Mouse (Mus musculus): ENCODE data around the gene Ppp1r2. TPM values are rescaled to one million over a fixed set of nuclear protein-coding genes. Genes with fewer than 3 reads are reported as not detected.
"Not testable (repeated sequence)": the region's sequence is repeated elsewhere in the genome, so short reads cannot be mapped to it uniquely, and the experiment has no call there.

Gene Ppp1r2
- total RNA-seq (2022) = 10 to 100 TPM; 87.5 to 93.4 (median 90.2) TPM

DNA sequence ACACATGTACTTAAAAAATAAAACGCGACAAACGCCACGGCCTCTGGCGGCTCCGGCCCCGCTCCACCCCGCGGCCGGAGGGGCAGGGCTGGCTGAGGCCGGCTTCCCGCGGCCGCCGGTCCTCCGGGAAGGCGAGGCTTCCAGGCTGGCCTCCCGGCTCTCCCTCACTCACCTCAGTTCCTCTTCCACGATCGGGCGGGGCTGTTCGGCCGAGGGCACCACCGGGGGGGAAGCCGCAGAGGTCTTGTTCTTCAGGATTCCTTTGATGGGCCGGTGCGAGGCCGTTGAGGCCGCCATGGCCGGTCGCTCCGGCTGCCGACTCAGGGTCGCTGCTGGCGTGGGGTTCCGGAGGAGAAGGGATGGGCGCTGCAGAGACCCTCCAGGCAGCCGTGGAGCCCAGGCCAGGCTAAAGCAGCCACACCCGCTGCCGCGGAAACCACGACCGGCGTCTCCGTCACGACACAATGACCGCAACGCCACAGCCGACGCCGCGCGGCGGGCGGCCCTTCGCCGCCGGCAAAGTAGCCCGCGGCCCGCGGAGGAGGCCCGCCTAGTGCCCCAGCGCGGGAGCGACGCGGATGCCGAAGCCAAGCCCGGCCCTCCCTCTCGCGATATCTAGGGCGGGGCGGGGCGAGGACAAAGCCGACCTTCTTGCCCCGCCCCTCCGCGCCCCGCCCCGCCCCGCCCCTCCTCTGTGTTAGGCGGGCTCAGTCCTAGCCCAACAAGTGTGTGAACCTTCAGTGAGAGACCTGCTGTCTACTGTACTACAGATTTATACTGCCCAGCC, at the start of gene Ppp1r2:
Gene Ppp1r2, minus strand, starts transcription at position 604 of the 787 bp plus-strand sequence.
- DNase-seq (ENCODE audit: low spot score in 2 of 2) = peak; percentile 70 to 82

DNA sequence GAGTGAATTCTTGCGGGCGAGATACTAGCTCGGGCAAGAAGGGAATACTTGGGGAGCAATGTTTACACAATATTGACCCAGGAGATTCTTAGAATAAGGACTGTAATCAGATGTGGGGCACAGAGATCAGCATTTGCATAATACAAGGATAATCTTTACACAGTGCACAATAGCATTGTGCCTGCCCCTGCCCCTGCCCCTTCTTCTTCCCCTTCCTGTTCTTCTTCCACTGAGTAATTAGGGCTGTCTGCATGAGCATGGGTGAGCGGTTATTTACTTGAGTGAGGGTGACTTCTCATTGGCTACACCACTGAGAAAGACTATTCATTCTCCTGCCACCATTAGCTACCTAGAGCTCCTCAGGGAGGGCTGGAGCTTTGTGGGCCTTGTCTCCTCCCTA, 46.4 kb upstream of the Ppp1r2 start:
- DNase-seq (ENCODE audit: low spot score in 2 of 2) = no peak

DNA sequence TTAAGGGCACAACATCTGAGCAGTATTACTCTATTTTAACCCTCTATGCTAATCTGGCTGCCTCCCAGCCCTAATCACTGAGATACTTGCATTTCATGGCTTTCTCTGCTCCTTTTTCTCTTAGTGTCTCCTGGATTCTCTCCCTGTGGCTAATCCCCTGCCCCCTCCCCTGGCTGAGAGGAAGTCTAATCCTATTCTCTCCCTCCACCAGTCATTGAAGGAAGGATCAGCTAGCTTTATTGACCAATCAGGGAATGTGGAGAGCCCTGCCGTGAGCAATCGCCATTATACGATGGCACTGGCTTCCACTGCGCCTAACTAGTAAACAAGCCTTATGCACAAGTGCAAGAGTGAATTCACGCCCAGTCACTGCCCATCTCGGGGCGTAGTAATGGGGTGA, 45.9 kb upstream of the Ppp1r2 start:
- no peak for DNase-seq (ENCODE audit: low spot score in 2 of 2)

DNA sequence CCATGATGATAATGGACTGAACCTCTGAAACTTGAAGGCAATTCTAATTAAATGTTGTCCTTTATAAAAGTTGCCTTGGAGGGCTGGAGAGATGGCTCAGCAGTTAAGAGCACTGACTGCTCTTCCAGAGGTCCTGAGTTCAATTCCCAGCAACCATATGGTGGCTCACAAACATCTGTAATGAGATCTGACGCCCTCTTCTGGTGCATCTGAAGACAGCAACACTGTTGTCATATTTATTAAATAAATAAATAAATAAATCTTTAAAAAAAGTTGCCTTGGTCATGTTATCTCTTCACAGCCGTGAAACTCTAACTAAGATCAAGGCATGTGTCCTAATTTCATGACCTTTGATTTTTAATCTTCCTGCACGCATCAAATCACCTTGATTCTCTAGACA, 44.6 kb upstream of the Ppp1r2 start:
- not testable (repeated sequence) for DNase-seq (ENCODE audit: low spot score in 2 of 2)

DNA sequence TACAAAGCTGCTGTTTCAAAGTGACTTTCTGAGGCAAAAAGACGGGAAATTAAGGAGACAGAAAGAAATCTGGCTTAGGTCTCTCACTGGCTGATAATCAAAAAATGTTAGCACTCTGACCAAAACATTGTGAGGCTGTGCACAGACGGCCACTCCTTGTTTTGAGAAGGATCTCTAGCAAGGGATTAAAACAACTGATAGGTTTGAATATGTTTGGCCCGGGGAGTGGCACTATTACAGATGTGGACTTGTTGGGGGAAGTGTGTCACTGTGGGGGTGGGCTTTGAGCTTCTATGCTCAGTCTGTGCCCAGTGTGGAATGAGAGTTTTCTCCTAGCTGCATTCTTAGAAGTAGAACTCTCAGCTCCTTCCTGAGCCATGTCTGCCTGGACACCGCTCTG, 44.2 kb upstream of the Ppp1r2 start:
- no peak for DNase-seq (ENCODE audit: low spot score in 2 of 2)

DNA sequence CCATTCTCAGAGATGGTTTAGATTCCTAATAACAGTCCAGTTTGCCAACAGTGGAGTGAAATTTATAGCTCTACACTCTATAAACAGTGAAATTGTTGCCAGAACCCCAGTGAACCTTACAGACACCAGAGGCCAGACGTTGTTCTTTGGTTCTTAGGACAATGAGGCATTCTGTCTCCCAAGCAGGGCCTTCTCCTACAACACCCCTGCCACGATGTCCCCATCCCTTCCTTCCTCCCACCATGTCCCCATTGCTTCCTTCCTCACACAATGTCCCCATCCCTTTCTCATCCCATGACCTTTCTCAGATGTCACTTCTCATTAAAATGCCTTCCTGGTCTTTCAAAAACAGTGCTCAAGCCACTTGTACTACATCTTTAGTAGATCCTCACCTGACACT, 43.3 kb upstream of the Ppp1r2 start:
- DNase-seq (ENCODE audit: low spot score in 2 of 2) = no peak

DNA sequence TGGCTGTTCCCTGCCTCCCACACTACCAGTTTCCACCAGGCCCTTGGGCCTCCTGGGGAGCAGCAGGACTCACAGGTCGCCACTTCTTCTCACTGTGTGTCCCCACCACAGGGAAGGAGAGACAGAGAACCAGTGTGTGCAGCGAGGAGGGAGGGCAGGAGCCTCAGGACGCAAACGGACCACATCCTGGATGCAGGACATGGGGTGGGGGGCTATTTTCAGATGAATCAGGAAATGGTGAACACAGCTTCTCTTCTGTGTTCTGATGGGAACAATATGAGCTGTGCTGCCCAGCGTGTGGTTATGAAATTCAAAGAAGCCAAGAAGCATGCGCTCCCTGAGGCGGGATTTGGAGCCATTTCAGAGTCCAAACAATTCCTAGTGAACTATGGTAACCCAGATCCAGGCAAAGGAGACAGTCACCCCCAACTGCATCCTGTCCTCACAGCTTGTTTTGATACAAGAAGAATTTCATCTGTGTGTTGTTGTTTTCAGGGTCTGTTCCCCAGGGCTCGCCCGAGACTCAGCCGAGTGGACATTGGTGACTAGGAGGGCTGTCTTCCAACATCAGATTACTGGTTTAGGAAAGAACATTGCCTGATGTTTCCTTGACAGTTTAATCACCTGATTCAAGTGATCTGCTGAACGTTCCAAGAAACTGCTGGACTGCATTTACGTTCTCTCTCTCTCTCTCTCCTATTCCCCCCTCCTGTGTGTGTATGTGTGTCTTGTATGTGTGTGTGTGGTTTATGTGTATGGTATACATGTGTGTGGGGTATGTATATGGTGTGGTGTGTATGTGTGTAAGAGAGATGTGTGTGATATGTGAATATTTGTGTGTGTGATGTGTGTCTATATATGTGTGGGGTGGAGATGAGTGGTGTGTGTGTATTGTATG, 41.4 kb upstream of the Ppp1r2 start:
- DNase-seq (ENCODE audit: low spot score in 2 of 2) = not testable (repeated sequence)

DNA sequence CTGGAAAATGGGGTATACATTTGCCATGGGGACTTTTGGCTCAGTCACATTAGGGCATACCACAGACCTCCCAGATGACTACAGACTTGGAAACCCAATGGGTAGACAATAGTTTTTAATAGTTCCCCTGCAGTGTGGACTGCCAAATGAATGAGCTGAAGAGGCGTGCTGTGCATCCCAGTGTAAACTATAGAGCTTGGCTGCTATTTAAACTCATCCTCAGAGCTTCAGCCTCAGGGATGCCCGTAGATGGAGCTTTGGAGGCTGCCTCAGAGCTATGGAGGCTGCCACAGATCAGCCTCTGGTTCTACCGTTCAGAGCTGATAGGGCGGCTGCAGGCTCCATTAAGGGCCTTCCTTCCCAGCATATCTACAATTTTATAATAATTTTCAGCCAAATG, 40.2 kb upstream of the Ppp1r2 start:
- DNase-seq (ENCODE audit: low spot score in 2 of 2) = no peak

DNA sequence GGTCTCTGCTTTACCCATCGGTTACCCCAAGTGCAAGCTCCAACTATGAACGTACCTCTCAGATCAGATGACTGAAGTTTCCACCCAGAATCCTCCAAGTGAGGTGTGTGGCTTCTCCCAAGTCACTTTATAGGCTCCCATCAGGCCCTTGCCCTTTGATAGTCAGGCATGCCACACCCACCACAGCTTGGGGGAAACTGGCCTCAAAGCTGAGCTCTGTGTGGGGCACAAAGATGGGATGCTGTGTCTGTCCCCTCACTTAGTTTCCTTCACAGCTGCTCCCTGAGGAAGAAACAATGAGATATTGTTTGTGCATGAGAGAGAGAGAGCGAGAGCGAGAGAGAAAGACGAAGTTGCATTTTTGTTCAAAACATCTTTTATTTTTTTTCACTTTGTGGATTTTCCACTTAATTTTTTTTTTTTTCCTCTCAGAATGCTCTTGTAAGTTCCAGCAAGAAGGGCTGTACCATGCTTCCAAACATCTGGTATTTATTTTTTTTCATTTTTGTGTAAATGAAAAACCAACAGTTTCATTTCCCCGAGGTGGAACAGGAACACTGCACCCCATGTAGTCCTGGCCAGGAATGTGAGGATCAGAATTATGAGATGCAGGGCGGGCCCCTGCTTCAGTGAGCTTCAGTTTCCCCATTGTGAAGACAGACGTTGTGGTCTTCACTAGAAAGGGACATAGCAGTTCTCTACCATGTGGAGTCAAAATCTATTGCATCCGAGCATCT, 39.6 kb upstream of the Ppp1r2 start, which contains the start of gene Apod:
Gene Apod, minus strand, starts transcription at position 312 of the 737 bp plus-strand sequence.
- peak in 1 of 2 experiments; percentile 40 for DNase-seq (ENCODE audit: low spot score in 2 of 2)

DNA sequence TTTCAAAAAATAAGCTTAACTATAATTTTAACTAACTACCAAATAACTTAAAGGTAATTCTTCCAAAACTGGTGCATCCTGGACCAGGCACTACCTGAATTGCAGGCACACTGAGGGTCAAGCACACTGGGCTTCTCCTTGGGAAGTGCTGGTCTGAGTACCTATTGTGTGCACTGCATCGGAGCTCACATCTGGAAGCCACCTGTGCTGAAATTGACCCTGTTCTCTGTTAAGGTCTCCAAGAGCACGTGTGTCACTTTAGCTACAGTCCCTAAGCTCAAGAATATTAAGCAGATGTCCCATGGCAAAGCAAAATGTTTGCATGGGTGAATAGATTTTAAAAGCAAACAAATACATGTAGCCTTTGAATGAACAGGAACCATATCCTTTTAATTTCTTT, 38.5 kb upstream of the Ppp1r2 start:
- DNase-seq (ENCODE audit: low spot score in 2 of 2) = no peak

DNA sequence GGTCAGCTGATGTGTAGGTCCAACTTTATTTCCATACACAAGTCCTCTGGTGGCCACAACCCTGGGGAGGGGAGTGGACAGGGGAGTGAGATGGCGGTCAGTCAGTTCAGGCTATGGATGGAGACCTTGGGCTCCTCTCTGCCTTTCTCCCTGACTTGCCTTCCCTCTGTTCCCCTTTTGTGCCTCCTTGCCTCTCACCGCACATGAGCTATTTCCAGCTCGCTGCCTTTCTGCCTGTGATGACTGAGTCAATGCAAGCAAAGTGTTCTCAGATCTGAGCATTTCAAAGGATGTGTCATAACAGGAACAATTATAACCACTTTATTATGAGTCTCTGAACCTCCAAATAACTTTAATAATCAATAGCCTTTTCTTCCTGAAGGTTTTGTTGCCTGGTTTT, 37.2 kb upstream of the Ppp1r2 start:
- no peak for DNase-seq (ENCODE audit: low spot score in 2 of 2)

DNA sequence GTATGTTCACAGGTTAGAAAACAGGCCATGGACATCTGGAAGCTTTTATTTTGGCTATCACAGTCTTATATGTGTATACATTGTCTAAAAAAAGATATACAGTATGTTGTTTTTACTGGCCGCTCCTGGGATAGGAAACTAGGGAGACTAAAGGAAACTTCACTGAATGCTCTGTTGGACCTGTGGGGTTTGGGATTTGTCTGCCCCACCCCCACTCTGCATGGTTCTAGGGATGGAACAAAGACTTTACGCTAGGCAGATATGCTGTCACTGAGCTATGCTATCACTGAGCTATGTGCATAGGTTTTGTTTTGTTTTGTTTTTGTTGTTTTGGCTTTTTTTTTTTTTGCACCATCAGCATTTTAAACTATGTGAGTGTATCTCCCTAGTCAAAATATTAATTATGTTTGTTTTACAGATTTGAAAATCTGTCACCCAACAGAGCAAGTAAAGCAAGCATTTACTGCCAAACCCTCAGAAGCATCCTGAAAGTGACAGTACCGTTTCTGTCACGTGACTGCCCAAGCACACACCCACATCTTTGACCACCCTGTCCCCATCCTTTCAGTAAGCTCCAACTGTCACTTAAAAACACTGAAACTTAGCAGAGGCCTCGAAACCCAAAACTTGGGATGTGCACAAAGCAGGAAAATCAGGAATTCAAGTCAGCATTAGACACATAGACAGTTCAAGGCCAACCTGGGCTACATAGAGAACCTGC, 30.3 kb upstream of the Ppp1r2 start:
- no peak for DNase-seq (ENCODE audit: low spot score in 2 of 2)

DNA sequence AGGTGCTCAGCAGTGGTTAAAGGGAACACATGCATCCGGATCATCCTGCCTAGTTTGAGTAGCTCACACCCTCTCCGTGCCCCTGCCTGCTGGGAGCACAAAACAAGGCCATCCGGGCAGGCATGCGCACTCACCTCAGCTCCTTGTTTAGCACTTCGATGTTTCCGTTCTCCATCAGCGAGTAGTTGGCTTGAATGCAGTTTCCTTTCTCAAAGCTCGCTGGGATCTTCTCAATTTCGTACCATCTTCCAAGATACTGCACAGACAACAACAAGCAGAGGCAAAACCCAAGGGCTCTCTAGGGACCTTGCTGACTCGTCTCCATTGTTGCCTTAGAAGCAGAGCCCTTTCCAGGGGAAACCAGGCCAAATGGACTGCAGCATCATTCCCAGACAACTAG, 28.2 kb upstream of the Ppp1r2 start:
- no peak for DNase-seq (ENCODE audit: low spot score in 2 of 2)

DNA sequence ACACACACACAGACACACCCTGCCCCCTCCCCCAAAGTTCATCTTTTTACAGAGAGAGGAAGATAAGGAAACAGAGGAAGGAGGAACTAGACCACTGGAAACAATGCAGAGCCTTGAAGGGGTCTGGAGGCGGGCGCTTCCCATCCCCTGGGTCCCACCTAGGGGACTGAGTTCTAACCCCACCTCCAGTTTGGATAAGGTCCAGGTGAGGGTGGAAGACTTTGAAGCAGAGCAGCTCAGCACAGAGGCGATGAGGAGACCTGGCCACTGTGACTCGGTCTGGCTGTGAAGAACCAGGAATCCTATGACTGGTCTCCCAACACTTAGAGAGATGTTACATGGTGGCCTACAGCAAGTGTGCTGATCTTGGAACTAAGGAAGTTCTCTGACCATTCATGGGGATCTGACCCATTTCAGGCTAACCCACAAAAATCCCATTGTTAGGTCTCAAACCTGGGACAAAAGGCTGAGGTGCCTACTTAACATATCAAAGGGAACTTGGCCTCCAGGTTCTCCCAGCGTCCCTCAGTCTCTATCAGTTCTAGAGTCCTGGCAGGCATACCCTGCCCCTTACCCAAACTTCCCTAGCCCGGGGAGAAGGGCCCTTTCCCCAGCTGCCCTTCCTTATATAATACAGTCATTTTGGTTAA, 25.9 kb upstream of the Ppp1r2 start:
- DNase-seq (ENCODE audit: low spot score in 2 of 2) = no peak

DNA sequence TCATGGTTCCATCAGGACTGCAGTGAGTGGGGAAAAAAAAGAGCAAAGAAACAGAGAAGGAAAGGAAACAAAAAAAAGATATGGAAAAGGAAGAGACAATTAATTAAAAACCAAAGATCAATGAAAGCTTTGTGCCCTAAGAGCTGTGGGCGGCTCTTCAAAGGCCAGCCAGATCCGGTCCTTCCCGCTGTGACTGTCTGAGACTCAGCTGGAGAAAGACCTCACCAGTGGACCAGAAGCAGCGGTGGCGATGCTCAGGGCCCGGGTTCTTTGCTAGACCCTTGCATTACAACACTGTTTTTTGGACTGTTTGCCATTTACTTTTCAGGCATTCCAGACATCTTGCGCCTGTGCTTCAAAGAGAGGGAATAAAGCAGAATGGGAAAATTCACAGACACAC, 25.4 kb upstream of the Ppp1r2 start:
- DNase-seq (ENCODE audit: low spot score in 2 of 2) = no peak

DNA sequence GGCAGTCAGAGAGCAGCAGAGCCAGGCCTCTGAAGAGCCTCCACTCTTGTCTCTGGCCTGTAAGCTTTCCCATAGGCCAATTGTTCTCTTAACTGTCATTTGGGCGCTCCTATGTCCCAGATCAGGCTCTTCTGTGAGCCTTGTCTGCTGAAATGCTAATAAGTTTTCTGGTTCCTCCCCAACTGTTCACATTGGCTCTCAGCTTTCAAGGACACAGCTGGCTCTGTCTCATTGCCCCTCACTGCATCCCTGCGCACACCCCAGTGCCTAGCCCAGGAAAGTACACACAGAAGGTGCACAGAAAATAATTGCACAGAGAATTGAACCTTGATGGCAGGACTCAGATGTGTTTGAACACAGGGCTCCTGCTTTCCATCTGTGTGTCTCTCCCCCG, 24.9 kb upstream of the Ppp1r2 start:
- no peak for DNase-seq (ENCODE audit: low spot score in 2 of 2)

DNA sequence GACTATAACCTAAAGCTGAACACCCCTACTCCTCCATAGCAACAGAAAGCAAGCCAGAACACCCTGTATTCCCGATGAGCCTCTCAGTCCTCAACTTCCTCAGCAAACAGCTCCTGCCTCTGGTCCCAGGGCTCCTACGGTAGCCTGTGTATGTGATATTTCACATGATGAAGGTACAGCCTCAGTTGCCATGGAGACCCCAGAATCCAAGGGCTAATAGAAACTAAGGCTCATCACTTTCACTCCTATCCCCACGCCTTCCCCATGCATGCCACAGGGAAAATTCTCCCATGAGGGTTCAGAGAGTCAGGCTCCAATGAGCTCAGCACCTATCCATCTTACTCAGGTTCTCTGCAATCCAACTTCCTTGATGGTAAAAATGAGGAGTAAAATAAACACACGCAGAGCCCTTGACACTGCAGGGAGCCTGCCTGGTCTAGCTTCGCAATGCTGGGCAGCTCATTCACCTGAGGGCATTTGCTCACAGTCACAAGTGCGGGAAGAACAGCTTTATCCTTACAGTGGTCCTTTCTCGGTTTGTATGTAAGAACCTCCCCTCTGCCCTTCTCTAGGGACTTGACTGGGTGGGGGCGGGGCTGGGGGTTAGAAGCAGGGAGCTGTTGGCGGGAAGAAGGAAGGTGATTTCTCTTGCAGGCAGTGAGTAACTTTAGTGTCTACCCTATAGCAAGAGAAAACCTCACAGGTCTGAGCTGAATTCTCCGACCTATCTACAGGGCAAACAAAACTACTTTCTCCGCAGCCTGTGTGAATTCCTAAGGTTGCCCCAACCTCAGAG, 24.3 kb upstream of the Ppp1r2 start:
- no peak for DNase-seq (ENCODE audit: low spot score in 2 of 2)

DNA sequence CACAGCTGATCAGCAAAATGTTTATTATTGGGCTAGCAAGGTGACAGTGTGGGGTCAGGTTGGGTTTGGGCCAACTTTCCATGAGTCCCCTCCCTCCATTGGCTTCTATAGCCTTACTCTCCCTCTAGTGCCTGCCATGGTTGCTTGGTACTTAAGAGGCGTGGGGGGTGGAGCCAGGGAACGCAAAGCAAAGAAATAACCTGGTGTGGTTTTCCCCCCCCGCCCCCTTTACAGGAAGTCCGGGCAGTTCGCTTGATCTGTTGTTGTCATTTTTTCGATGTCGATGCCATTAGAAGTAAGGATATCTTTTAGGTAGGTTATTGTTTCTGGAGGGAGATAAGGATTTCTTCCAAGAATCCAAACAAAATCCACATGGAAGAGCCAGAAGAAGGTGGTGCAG, 22.0 kb upstream of the Ppp1r2 start:
- DNase-seq (ENCODE audit: low spot score in 2 of 2) = no peak

DNA sequence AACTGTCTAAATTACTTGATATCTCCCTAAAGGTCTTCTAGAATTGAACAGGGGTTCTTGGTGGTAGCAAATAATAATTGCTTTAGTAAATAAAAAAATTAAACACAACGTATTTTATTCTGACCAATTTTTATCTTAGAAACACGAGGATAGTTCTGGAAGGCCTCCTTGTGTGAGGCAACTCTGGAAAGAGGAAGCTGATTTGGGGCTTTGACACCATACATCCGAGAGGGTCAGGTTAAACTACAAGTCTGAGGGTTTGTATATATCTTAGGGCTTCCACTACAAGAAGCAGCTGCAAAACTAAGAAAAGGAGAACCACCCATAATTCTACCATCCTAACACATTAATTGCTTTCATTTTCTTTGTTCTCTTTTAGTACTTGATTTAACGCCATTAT, 18.7 kb upstream of the Ppp1r2 start:
- no peak for DNase-seq (ENCODE audit: low spot score in 2 of 2)
